Mouse (Mus musculus) liver, embryonic 11.5 days (tissue): ENCODE measurements around the gene Mllt11. TPM values are rescaled to one million over a fixed set of nuclear protein-coding genes. Genes with fewer than 3 reads are reported as not detected.

Experiments
- ATAC-seq: fragments of 200-750 bp; cut with Nextera tagmentation; replicated peaks from 2 replicates; pipeline ENCODE4 v1.8.0; 2017; ENCODE audit warnings: moderate number of reproducible peaks, mild to moderate bottlenecking, moderate TSS enrichment, moderate library complexity; ENCODE audit not compliant: low FRiP score
- DNase-seq: peaks from one replicate; pipeline ENCODE4 v3.0.0-alpha.2; 2017; ENCODE audit warnings: low spot score
- H3K27ac ChIP-seq: fragments of 300-500 bp; sonication (generic); 2 replicates; pipeline ENCODE4 v1.5.1; 2014; ENCODE audit warnings: mild to moderate bottlenecking, low read depth, low read length, control low read depth
- H3K27me3 ChIP-seq: fragments of 300-500 bp; sonication (generic); replicated peaks from 2 replicates; pipeline ENCODE4 v1.6.1; 2014; ENCODE audit warnings: low read length, mixed read lengths; ENCODE audit not compliant: control insufficient read depth, insufficient read depth
- H3K36me3 ChIP-seq: fragments of 300-500 bp; sonication (generic); 2 replicates; pipeline ENCODE4 v1.6.1; 2014; ENCODE audit warnings: mild to moderate bottlenecking, low read length, moderate library complexity, mixed read lengths; ENCODE audit not compliant: control insufficient read depth, insufficient read depth
- H3K4me1 ChIP-seq: fragments of 300-500 bp; sonication (generic); replicated peaks from 2 replicates; pipeline ENCODE4 v1.6.1; 2014; ENCODE audit warnings: low read length, mixed read lengths; ENCODE audit not compliant: control insufficient read depth, insufficient read depth
- H3K4me2 ChIP-seq: fragments of 300-500 bp; sonication (generic); 2 replicates; pipeline ENCODE4 v1.6.1; 2014; ENCODE audit warnings: mild to moderate bottlenecking, control low read depth, moderate library complexity
- H3K4me3 ChIP-seq: fragments of 300-500 bp; sonication (generic); 2 replicates; pipeline ENCODE4 v1.5.1; 2014; ENCODE audit warnings: low read depth, low read length, control low read depth
- H3K9ac ChIP-seq: fragments of 300-500 bp; sonication (generic); 2 replicates; pipeline ENCODE4 v1.6.1; 2014; ENCODE audit warnings: low read depth, low read length, control low read depth
- H3K9me3 ChIP-seq: fragments of 300-500 bp; sonication (generic); 2 replicates; pipeline ENCODE4 v1.6.1; 2016; ENCODE audit warnings: low read length, inconsistent platforms, mixed read lengths; ENCODE audit not compliant: control insufficient read depth
- WGBS: fragments of 180-500 bp; shearing (Covaris S2); extraction: QIAGEN DNeasy Blood & Tissue Kit; methylation state at CpG from one replicate; pipeline ENCODE4 v1.1.7; 2014; 5-methylcytosine and 5-hydroxymethylcytosine counted together
- polyA plus RNA-seq: library from polyadenylated mRNA; unstranded; fragments of >200 nt; fragmentation: Nextera tagmentation; extraction: Ambion mirVana; gene quantifications from 2 replicates; pipeline ENCODE4 v1.2.1, GENCODE M21; 2014

Mllt11 gene
- polyA plus RNA-seq, 1 experiment from 2014 or later, result 8.6 TPM

DNA sequence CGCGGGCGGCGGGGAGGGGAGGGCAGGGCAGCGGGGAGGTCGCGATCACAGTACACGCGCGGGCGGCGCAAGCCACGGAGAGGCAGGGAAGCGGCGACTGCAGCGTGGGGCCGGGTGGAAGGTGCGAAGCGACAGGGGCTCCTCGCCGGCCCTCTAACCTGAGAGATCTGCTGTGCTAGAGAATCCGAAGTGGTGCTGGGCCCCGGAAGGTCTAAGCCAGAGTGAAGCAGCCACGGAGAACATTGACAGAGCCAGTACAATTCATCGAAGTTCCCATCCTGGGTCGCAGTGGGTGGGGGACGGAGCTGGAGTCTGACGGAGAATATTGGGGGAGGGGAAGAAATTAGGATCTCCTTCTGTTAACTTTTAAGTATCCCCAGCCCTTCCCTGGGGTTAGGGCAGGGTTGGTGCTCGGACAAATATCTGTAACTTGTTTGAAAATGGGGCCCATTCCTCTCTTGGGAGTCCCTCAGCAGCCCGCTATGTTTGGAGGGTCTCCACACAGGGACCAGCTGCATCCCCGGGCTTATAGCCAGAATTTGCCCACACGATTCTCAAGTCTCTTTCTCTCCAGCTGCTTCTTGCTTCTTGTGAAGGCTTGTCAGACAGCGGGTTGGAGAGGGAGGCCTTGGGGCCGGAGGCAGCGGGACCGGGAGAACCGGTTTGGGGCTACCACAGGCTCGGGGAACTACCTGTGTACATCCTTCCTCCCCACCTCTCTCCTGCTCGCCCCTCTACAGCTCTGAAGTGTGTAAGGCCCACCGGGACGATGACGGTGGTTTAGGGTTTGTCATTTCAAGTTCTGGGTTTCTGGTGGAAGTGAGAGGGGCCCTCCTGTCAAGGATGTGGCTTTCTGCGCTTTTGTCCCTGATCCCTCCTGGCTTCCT, 2.8 kb downstream of the Mllt11 start:
- ATAC-seq (peak; percentile 24; the same call in 1 of the 2 replicates), DNase-seq (peak; percentile 60)
- under 1% methylated on average over 43 of the region's 43 CpGs for WGBS
- peak overlapping the region; percentile 87 for H3K4me3 ChIP-seq
- peak overlapping the region; percentile 98 for H3K4me2 ChIP-seq
- H3K4me1 ChIP-seq, result peaks cover 32% of the 10 kb centered on the region
- H3K9me3 ChIP-seq, result no peaks in the 10 kb centered on the region
- peaks cover 31% of the 10 kb centered on the region for H3K36me3 ChIP-seq
- no peaks in the 10 kb centered on the region for H3K27me3 ChIP-seq
- peak overlapping the region; percentile 98 for H3K27ac ChIP-seq
- peak overlapping the region; percentile 97 for H3K9ac ChIP-seq

DNA sequence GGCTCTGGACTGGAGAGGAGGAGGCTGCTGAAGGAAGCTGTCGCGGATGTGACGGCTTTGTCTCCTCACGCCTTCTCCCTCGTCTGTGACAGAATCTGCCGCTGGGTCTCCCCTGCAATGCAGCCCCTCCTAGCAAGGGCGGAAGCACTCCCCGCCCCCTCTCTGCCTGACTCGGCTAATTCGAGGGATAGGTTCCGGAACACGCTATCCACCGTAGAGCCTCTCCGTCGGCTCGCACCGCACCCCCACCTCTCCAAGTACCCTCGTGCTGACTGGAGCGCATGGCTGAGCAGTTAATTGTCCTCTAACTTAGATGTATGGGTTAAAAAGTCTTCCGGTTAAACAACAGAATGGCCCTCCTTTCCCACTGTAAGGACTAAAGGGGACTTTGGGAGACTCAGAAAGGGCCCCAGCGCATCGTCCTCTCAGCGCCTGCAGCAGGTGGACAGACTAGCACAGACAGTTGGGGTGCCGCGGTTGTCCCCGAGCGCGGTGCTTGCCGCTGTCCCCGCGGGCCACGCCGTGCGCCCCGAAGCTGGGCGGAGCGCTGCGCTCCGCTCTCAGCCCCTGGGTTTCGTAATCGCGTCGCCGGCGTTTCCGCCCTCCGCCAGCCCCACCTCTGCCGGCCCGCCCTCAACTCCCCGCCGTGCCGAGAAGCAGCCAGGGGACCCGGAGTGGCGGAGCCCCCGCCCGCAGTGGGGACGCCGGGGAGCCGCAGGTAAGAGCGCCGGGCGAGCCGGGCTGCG, 3.6 kb downstream of the Mllt11 start, which contains the start of gene Cdc42se1:
TSS of gene Cdc42se1 (plus strand) at position 585 of the 746 bp plus-strand sequence.
- H3K4me1 ChIP-seq, result peaks cover 32% of the 10 kb centered on the region
- H3K4me2 ChIP-seq, result peak within 1 kb of the TSS; percentile 98

GRCm38 (mm10) chr3:95227214-95227613, 4.8 kb downstream of the Mllt11 start:
- DNase-seq (no peak), ATAC-seq (no peak)
- Histone ChIP-seq H3K4me1 (peaks cover 26% of the 10 kb centered on the region), H3K27ac (peak overlapping the region; percentile 8; the same call in 1 of the 2 replicates), H3K27me3 (no peaks in the 10 kb centered on the region), H3K9me3 (no peaks in the 10 kb centered on the region), H3K36me3 (peaks cover 16% of the 10 kb centered on the region), H3K9ac (peak overlapping the region; percentile 47; the same call in 1 of the 2 replicates), H3K4me3 (peak overlapping the region; percentile 87), H3K4me2 (peak overlapping the region; percentile 98)
- 26% methylated on average over 1 of the region's 1 CpGs for WGBS

More for the DNA sequence above, 3.6 kb downstream of the Mllt11 start, which contains the start of gene Cdc42se1:
- under 1% methylated on average over 64 of the region's 64 CpGs for whole genome bisulfite sequencing
- H3K9me3 ChIP-seq, result no peaks in the 10 kb centered on the region
- H3K9ac ChIP-seq, result peak within 1 kb of the TSS; percentile 97
- ATAC-seq (peak; percentile 85), DNase-seq (peak; percentile 85)
- H3K27me3 ChIP-seq, result no peaks in the 10 kb centered on the region
- peak within 1 kb of the TSS; percentile 87 for H3K4me3 ChIP-seq
- peaks cover 25% of the 10 kb centered on the region for H3K36me3 ChIP-seq
- H3K27ac ChIP-seq, result peak within 1 kb of the TSS; percentile 98

GRCm38 (mm10) chr3:95224295-95224694, 7.7 kb downstream of the Mllt11 start:
- DNase-seq, result no peak
- no peak overlapping the region for H3K4me3 ChIP-seq
- no peaks in the 10 kb centered on the region for H3K9me3 ChIP-seq
- peaks cover 21% of the 10 kb centered on the region for H3K36me3 ChIP-seq
- H3K27ac ChIP-seq, result no peak overlapping the region
- no peak overlapping the region for H3K4me2 ChIP-seq
- H3K9ac ChIP-seq, result no peak overlapping the region
- H3K4me1 ChIP-seq, result 0 out of 2 replicates have a peak, but pooled peaks cover 2% of the 10 kb centered on the region
- no peaks in the 10 kb centered on the region for H3K27me3 ChIP-seq
- ATAC-seq, result no peak
- WGBS, result 52% methylated on average over 6 of the region's 6 CpGs

- Histone ChIP-seq H3K4me1 (0 out of 2 replicates have a peak, but pooled peaks cover 2% of the 10 kb centered on the region), H3K9ac (no peak overlapping the region), H3K27ac (no peak overlapping the region), H3K9me3 (no peaks in the 10 kb centered on the region), H3K4me3 (no peak overlapping the region), H3K4me2 (no peak overlapping the region), H3K36me3 (peaks cover 21% of the 10 kb centered on the region), H3K27me3 (no peaks in the 10 kb centered on the region)
- ATAC-seq (no peak), DNase-seq (no peak)
- 98% methylated on average over 2 of the region's 2 CpGs for WGBS
Observed at GRCm38 (mm10) chr3:95223041-95223440, 8.9 kb downstream of the Mllt11 start.

DNA sequence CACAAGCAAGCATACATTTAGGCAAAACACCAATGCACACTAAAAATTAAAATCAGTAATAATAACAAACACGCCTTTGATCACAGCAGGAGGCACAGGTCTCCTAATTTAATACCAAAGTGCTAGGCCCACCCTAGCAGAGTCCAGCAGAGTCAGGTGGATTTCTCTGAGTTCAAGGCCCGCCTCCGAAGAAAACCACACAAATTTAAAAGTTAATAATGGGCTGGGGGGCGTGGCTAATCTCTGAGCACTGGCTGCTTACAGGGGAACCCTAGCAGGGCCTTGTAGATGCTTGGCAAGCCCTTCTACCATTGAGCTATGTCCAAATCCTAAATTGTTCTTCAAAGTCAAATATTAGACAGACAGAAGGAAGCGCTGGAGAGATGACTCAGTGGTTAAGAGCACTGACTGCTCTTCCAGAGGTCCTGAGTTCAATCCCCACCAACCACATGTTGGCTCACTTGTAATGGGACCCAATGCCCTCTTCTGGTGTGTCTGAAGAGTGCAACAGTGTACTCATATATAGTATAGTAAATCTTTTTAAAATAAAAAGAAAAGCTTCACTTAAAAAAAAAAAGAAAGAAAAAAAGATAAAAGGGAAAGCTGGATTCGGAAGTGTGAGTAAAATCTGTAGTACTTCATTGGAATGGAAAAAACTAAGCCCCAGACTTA, 13.4 kb downstream of the Mllt11 start:
- WGBS, result 56% methylated on average over 6 of the region's 6 CpGs
- ATAC-seq, result peak; percentile 8; the same call in 1 of the 2 replicates
- Histone ChIP-seq H3K27ac (peak overlapping the region; percentile 96), H3K4me1 (peaks cover 6% of the 10 kb centered on the region), H3K4me3 (peak overlapping the region; percentile 77), H3K36me3 (peaks cover 17% of the 10 kb centered on the region), H3K27me3 (no peaks in the 10 kb centered on the region), H3K4me2 (peak overlapping the region; percentile 73), H3K9me3 (no peaks in the 10 kb centered on the region), H3K9ac (peak overlapping the region; percentile 94)
- DNase-seq, result peak; percentile 55

DNA sequence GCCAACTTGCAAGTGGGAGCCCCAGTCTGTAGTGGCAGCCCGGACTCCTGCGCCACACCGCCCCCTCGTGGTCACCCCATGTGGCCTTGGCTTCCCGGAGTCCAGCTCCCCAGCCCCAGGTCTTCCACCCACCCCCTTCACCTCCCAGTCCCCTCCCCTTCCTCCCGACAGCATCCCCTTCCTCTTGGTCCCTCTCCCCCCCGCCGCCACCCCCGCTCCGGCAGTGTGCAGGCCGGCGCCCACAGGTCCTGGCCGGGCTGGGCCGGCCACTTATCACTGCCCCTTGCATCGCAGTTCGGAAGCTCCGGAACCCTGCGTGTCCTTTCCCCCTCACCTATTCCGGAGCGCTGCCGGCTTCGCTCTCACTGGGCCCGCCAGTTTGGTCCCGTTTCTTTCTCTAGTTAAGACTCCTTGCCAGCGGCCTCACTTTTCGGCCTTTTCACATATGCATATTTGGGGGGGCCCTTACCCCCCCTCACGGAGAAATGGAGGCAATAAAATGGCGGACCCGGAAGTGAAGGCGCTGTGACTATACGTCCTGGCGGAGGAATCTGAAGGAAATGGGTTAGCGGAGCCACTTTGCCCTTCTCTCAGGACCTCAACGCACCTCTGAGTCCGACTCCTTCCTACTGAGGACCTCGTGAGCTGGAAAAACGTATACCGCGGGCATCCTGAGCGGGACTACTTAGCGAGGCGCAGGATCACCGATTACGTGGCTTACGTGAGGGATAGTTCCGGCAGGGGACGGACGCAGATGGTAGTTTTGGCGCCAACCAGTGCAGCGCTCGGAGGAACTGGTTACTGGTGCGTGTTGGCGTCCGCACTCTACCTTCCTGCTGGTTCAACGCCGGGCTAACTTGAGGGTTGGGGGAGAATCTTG, 14.5 kb downstream of the Mllt11 start, which contains the start of gene Gabpb2:
TSS of gene Gabpb2 (minus strand) at position 662 of the 880 bp plus-strand sequence.
- peak within 1 kb of the TSS; percentile 96 for H3K27ac ChIP-seq
- peaks cover 15% of the 10 kb centered on the region for H3K36me3 ChIP-seq
- peak within 1 kb of the TSS; percentile 94 for H3K9ac ChIP-seq

More for the DNA sequence above, 14.5 kb downstream of the Mllt11 start, which contains the start of gene Gabpb2:
- peak within 1 kb of the TSS; percentile 77 for H3K4me3 ChIP-seq
- ATAC-seq, result peak; percentile 86
- peaks cover 6% of the 10 kb centered on the region for H3K4me1 ChIP-seq
- WGBS, result under 1% methylated on average over 56 of the region's 56 CpGs
- no peaks in the 10 kb centered on the region for H3K27me3 ChIP-seq
- DNase-seq, result peak; percentile 96
- H3K4me2 ChIP-seq, result peak within 1 kb of the TSS; percentile 73
- no peaks in the 10 kb centered on the region for H3K9me3 ChIP-seq
